Mouse (Mus musculus) limb, embryonic 15.5 days (tissue): Measurements from ENCODE around the gene Atp1a2. TPM values are rescaled to one million over a fixed set of nuclear protein-coding genes. Genes with fewer than 3 reads are reported as not detected.

ENCODE experiments used
- ATAC-seq: fragments of 200-750 bp; cut with Nextera tagmentation; 2 replicates; pipeline ENCODE4 v1.8.0; 2017; ENCODE audit warnings: low read depth, moderate TSS enrichment; ENCODE audit not compliant: insufficient number of reproducible peaks, low FRiP score, low TSS enrichment
- H3K27ac ChIP-seq: fragments of 300-500 bp; sonication (generic); 2 replicates; pipeline ENCODE4 v1.5.1; 2015; ENCODE audit warnings: moderate library complexity, mild to moderate bottlenecking, inconsistent platforms
- H3K27me3 ChIP-seq: fragments of 300-500 bp; sonication (generic); 2 replicates; pipeline ENCODE4 v1.6.1; 2015; ENCODE audit warnings: inconsistent platforms
- H3K36me3 ChIP-seq: fragments of 300-500 bp; sonication (generic); 2 replicates; pipeline ENCODE4 v1.6.1; 2015; ENCODE audit warnings: inconsistent platforms
- H3K4me1 ChIP-seq: fragments of 300-500 bp; sonication (generic); 2 replicates; pipeline ENCODE4 v1.6.1; 2015; ENCODE audit warnings: inconsistent platforms
- H3K4me2 ChIP-seq: fragments of 300-500 bp; sonication (generic); 2 replicates; pipeline ENCODE4 v1.6.1; 2015; ENCODE audit warnings: mild to moderate bottlenecking, inconsistent platforms
- H3K4me3 ChIP-seq: fragments of 300-500 bp; sonication (generic); 2 replicates; pipeline ENCODE4 v1.5.1; 2015; ENCODE audit warnings: mild to moderate bottlenecking, inconsistent platforms
- H3K9ac ChIP-seq: fragments of 300-500 bp; sonication (generic); 2 replicates; pipeline ENCODE4 v1.6.1; 2015; ENCODE audit warnings: inconsistent platforms
- H3K9me3 ChIP-seq: fragments of 300-500 bp; sonication (generic); 2 replicates; pipeline ENCODE4 v1.6.1; 2016; ENCODE audit warnings: inconsistent platforms
- WGBS: fragments of 180-500 bp; shearing (Covaris S2); methylation state at CpG from one replicate; pipeline ENCODE4 v1.1.7; 2015; 5-methylcytosine and 5-hydroxymethylcytosine counted together
- polyA plus RNA-seq: library from polyadenylated mRNA; unstranded; fragments of >200 nt; fragmentation: Nextera tagmentation; extraction: Ambion mirVana; gene quantifications from 2 replicates; pipeline ENCODE4 v1.2.1, GENCODE M21; 2015

Gene Atp1a2
- polyA plus RNA-seq, 1 experiment from 2014 or later, result 5.0 TPM

DNA sequence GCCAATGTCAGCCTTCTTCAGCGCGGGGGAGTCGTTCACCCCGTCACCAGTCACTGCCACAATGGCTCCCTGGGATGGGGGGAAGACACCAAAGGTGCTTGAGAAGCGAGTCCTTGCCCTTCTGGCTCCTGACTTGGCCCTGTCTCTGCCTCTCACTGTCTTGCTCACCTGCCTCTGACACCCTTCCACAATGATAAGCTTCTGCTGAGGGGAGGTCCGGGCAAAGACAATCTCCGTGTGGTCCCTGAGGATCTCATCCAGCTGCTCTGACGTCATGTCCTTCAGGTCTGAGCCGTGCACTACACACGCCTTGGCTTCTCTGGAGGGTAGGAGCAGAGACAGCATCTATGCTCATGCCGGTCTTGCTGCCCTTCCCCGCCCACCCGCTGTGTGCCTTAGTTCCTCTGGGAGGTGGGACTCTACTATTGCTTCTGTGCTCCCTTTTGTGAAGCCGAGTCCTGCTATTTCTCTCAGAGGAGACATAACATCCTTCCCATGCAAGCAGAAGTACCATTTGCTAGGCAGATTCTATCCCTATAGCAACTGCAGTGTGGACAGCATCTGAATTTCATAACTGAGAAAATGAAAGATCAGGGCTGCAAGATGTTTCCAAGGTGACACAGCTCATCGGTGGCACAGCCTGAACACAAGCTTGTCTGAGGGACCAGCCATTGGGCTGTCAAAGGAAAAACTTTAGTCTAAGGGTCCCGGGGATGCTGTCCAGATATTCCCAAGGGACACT lies 17.9 kb downstream of the Atp1a2 start:
- H3K9me3 ChIP-seq, result no peaks in the 10 kb centered on the region
- WGBS, result 73% methylated on average over 16 of the region's 16 CpGs
- H3K9ac ChIP-seq, result no peak overlapping the region
- H3K4me3 ChIP-seq, result no peak overlapping the region
- no peaks in the 10 kb centered on the region for H3K27me3 ChIP-seq
- H3K4me2 ChIP-seq, result no peak overlapping the region
- ATAC-seq, result no peak
- no peaks in the 10 kb centered on the region for H3K4me1 ChIP-seq
- H3K27ac ChIP-seq, result no peak overlapping the region
- no peaks in the 10 kb centered on the region for H3K36me3 ChIP-seq

GRCm38 (mm10) chr1:172278328-172278727 lies 19.5 kb downstream of the Atp1a2 start:
- Histone ChIP-seq H3K4me3 (no peak overlapping the region), H3K27me3 (no peaks in the 10 kb centered on the region), H3K9me3 (no peaks in the 10 kb centered on the region), H3K36me3 (no peaks in the 10 kb centered on the region), H3K4me1 (no peaks in the 10 kb centered on the region), H3K4me2 (no peak overlapping the region), H3K27ac (no peak overlapping the region), H3K9ac (no peak overlapping the region)
- 91% methylated on average over 13 of the region's 13 CpGs for WGBS
- no peak for ATAC-seq

DNA sequence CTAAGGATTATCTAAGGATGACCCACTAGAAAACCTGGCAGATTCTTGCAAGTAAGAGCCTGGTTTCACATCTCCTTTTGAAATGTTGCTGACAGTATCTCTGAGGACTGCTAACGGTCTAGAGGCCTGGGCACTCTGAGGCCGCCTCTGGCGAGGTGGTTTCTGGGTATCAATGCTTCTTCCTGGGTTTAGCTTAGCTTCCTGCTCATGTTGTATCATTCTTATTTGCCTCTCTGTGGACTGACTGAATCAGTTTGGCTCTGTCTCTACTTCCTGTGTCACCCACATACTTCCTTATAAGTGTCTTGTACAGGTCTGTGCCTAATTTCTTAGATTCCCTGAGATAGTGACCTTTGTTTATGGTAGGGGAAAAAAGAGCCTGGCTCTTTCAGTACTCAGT lies 20.7 kb downstream of the Atp1a2 start:
- no peak overlapping the region for H3K4me3 ChIP-seq
- H3K9me3 ChIP-seq, result no peaks in the 10 kb centered on the region
- no peaks in the 10 kb centered on the region for H3K4me1 ChIP-seq
- no peak for ATAC-seq
- no peaks in the 10 kb centered on the region for H3K36me3 ChIP-seq
- no peak overlapping the region for H3K27ac ChIP-seq
- no peak overlapping the region for H3K4me2 ChIP-seq
- no peak overlapping the region for H3K9ac ChIP-seq
- WGBS, result 71% methylated on average over 3 of the region's 3 CpGs
- H3K27me3 ChIP-seq, result no peaks in the 10 kb centered on the region

GRCm38 (mm10) chr1:172274547-172274946 lies 23.3 kb downstream of the Atp1a2 start:
- no peak overlapping the region for H3K9ac ChIP-seq
- H3K4me1 ChIP-seq, result no peaks in the 10 kb centered on the region
- H3K27me3 ChIP-seq, result no peaks in the 10 kb centered on the region
- no peaks in the 10 kb centered on the region for H3K36me3 ChIP-seq
- H3K9me3 ChIP-seq, result no peaks in the 10 kb centered on the region
- no peak overlapping the region for H3K4me3 ChIP-seq
- H3K27ac ChIP-seq, result no peak overlapping the region
- ATAC-seq, result no peak
- no peak overlapping the region for H3K4me2 ChIP-seq
- WGBS, result 77% methylated on average over 5 of the region's 5 CpGs

DNA sequence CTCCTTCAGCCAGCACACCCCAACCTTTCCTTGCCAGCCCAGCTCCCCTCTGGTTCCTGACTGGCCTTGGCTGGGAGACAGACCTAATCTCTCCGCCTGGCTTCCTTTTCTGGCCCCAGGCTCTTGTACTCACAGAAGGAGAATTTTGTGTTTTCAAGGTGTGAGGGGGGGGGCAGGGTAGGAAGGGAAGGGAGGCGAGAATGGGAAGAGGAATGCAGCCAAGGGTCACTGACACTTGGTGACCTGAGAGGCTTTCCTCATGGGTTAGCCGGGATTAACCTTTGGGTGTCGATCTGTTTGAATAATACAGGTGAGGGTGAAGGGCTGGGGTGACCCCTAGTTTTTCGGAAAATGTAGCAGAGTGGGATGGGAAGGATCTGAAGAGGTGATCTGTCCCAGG lies 23.7 kb downstream of the Atp1a2 start:
- H3K27ac ChIP-seq, result no peak overlapping the region
- no peak overlapping the region for H3K9ac ChIP-seq
- no peaks in the 10 kb centered on the region for H3K36me3 ChIP-seq
- ATAC-seq, result no peak
- WGBS, result 55% methylated on average over 5 of the region's 5 CpGs
- no peak overlapping the region for H3K4me3 ChIP-seq
- H3K4me2 ChIP-seq, result no peak overlapping the region
- H3K9me3 ChIP-seq, result no peaks in the 10 kb centered on the region
- no peaks in the 10 kb centered on the region for H3K27me3 ChIP-seq
- no peaks in the 10 kb centered on the region for H3K4me1 ChIP-seq

GRCm38 (mm10) chr1:172273386-172273785 lies 24.5 kb downstream of the Atp1a2 start:
- Histone ChIP-seq H3K4me1 (no peaks in the 10 kb centered on the region), H3K4me3 (no peak overlapping the region), H3K27me3 (no peaks in the 10 kb centered on the region), H3K9ac (no peak overlapping the region), H3K27ac (no peak overlapping the region), H3K4me2 (no peak overlapping the region), H3K36me3 (no peaks in the 10 kb centered on the region), H3K9me3 (no peaks in the 10 kb centered on the region)
- no peak for ATAC-seq
- WGBS, result 83% methylated on average over 6 of the region's 6 CpGs

DNA sequence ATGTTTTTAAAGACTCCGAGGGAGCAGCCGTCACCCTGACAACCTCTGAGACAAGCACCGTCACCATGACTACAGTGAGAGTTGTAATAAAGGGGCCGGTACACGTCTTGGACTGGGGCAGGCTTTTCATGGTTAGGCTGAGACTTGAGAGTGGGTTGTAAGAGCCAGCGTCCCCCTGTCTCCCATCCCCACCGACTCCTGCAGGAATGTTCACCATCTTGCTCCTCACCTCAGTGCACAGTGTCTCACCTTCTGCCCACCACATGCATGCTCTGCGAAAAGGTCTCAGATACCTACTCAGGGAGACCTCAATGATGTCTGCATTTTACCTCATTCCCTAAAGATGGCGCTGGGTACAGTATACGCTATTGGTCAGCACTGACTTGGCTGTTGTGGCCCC lies 26.1 kb downstream of the Atp1a2 start:
- Histone ChIP-seq H3K4me3 (no peak overlapping the region), H3K27ac (no peak overlapping the region), H3K4me2 (no peak overlapping the region), H3K4me1 (no peaks in the 10 kb centered on the region), H3K9me3 (no peaks in the 10 kb centered on the region), H3K27me3 (no peaks in the 10 kb centered on the region), H3K9ac (no peak overlapping the region), H3K36me3 (no peaks in the 10 kb centered on the region)
- WGBS, result 73% methylated on average over 10 of the region's 10 CpGs
- ATAC-seq, result no peak

DNA sequence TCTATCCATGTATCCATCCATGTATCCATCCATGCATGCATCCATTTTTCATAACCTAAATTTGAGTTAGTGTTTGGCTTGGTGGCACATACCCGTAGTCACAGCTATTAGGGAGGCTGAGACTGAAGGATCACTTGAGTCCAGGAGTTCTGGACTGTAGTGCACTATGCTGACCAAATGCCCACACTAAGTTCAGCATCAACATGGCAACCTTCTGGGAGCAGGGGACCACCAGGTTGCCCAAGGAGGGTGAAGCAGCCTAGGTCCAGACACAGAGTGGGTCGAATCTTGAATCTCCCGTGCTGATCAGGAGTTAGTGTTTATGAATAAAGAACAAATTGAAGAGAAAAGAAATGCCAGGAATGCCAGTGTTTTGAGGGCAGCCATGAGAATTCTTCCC lies 26.7 kb downstream of the Atp1a2 start:
- Histone ChIP-seq H3K27me3 (no peaks in the 10 kb centered on the region), H3K27ac (no peak overlapping the region), H3K36me3 (no peaks in the 10 kb centered on the region), H3K9ac (no peak overlapping the region), H3K9me3 (no peaks in the 10 kb centered on the region), H3K4me2 (no peak overlapping the region), H3K4me1 (no peaks in the 10 kb centered on the region), H3K4me3 (no peak overlapping the region)
- no peak for ATAC-seq
- WGBS, result 81% methylated on average over 3 of the region's 3 CpGs

GRCm38 (mm10) chr1:172261477-172262078 lies 36.3 kb downstream of the Atp1a2 start, which contains the start of gene Igsf8:
Gene Igsf8 (plus strand): TSS chr1:172261641.
- Histone ChIP-seq H3K27ac (no peak within 1 kb of the TSS), H3K9me3 (no peaks in the 10 kb centered on the region), H3K4me1 (no peaks in the 10 kb centered on the region), H3K36me3 (no peaks in the 10 kb centered on the region), H3K9ac (no peak within 1 kb of the TSS), H3K27me3 (no peaks in the 10 kb centered on the region), H3K4me3 (no peak within 1 kb of the TSS), H3K4me2 (no peak within 1 kb of the TSS)
- no peak for ATAC-seq
- 64% methylated on average over 8 of the region's 8 CpGs for WGBS

DNA sequence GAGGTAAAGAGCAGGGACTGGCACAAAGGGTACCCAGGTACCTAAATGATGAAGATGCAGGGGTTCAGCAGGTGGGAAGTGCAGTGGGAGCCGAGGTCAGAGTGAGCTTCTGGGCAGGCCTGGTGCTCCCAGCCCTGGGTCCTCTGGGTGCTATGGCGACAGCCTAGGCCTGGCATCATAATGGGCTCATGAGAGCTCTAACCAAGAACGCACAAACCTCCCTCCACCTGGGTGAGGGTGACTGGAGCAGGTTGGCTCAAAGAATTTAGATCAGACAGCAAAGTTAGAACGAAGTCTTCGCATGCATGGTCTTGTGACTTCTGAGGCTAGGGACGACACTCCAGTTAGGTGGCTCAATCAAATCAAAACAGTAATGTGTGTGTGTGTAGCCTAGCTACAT lies 39.5 kb downstream of the Atp1a2 start, which contains the start of gene Atp1a4:
Gene Atp1a4 (minus strand): TSS at position 101 of the 400 bp plus-strand sequence.
- ATAC-seq, result no peak
- H3K4me3 ChIP-seq, result no peak within 1 kb of the TSS
- no peaks in the 10 kb centered on the region for H3K9me3 ChIP-seq
- 81% methylated on average over 6 of the region's 6 CpGs for WGBS
- H3K27me3 ChIP-seq, result no peaks in the 10 kb centered on the region
- no peaks in the 10 kb centered on the region for H3K4me1 ChIP-seq
- H3K9ac ChIP-seq, result no peak within 1 kb of the TSS
- no peak within 1 kb of the TSS for H3K4me2 ChIP-seq
- no peaks in the 10 kb centered on the region for H3K36me3 ChIP-seq
- H3K27ac ChIP-seq, result no peak within 1 kb of the TSS

- WGBS, result 35% methylated on average over 2 of the region's 2 CpGs
Measured at GRCm38 (mm10) chr1:172247679-172248078, 50.2 kb downstream of the Atp1a2 start.

GRCm38 (mm10) chr1:172247216-172247615 lies 50.6 kb downstream of the Atp1a2 start:
- Histone ChIP-seq H3K4me3 (no peak overlapping the region), H3K36me3 (no peaks in the 10 kb centered on the region)
- WGBS, result 58% methylated on average over 4 of the region's 4 CpGs

More at GRCm38 (mm10) chr1:172247679-172248078, 50.2 kb downstream of the Atp1a2 start:
- Histone ChIP-seq H3K9ac (no peak overlapping the region), H3K4me3 (no peak overlapping the region), H3K27me3 (peaks cover 16% of the 10 kb centered on the region; the same call in 1 of the 2 replicates), H3K27ac (no peak overlapping the region), H3K4me2 (no peak overlapping the region), H3K36me3 (no peaks in the 10 kb centered on the region), H3K4me1 (peaks cover 9% of the 10 kb centered on the region), H3K9me3 (no peaks in the 10 kb centered on the region)
- no peak for ATAC-seq

More at GRCm38 (mm10) chr1:172247216-172247615, 50.6 kb downstream of the Atp1a2 start:
- Histone ChIP-seq H3K27me3 (peaks cover 16% of the 10 kb centered on the region; the same call in 1 of the 2 replicates), H3K27ac (no peak overlapping the region), H3K4me1 (peaks cover 9% of the 10 kb centered on the region), H3K9ac (no peak overlapping the region), H3K9me3 (no peaks in the 10 kb centered on the region), H3K4me2 (no peak overlapping the region)
- no peak for ATAC-seq
